Mouse (Mus musculus): ENCODE data around the gene Tcf7. TPM values are rescaled to one million over a fixed set of nuclear protein-coding genes. Genes with fewer than 3 reads are reported as not detected.

Tcf7 gene
- polyA plus RNA-seq, 1 experiment, result 25.3 TPM

DNA sequence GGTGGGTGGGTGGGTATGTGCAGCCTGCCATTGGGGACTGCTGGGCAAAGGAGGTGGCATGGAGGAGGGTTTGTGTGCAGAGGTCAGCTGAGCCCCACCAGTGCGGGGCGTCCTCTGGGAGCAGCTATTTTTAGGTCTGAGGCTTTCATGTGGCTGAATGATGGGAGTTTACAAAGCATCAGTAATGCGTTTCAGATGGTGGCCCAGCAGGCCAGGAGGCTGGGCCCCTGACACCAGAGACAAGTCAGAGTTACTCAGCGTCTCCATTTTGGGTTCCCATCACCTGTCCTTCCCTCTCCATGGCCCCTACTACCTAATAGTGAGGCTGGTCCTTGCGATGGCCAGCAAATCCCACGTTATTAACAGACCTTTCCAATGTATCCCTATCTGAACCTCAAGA, 10.2 kb downstream of the Tcf7 start:
- Histone ChIP-seq H3K79me3 (ENCODE audit: low read depth) (no peaks in the 10 kb centered on the region), H3K79me2 (ENCODE audit: control insufficient read depth, insufficient read depth) (no peaks in the 10 kb centered on the region), H3K36me3 (ENCODE audit: control insufficient read depth, insufficient read depth) (no peaks in the 10 kb centered on the region), H3K4me3 (ENCODE audit: insufficient read depth, poor library complexity, severe bottlenecking) (no peak overlapping the region), H3ac (ENCODE audit: control insufficient read depth, insufficient read length, low read depth) (no peak overlapping the region), H3K27me3 (ENCODE audit: control insufficient read depth, insufficient read depth, insufficient read length) (no peaks in the 10 kb centered on the region)
- peak; percentile 56 for TF ChIP-seq MYOD1 (IDR thresholded peaks at IDR 0.05; ENCODE audit: control insufficient read depth, insufficient read length, low read depth)
- TF ChIP-seq MYOG (IDR thresholded peaks at IDR 0.05; ENCODE audit: control insufficient read depth, extremely low read depth, insufficient read length), result no peak

DNA sequence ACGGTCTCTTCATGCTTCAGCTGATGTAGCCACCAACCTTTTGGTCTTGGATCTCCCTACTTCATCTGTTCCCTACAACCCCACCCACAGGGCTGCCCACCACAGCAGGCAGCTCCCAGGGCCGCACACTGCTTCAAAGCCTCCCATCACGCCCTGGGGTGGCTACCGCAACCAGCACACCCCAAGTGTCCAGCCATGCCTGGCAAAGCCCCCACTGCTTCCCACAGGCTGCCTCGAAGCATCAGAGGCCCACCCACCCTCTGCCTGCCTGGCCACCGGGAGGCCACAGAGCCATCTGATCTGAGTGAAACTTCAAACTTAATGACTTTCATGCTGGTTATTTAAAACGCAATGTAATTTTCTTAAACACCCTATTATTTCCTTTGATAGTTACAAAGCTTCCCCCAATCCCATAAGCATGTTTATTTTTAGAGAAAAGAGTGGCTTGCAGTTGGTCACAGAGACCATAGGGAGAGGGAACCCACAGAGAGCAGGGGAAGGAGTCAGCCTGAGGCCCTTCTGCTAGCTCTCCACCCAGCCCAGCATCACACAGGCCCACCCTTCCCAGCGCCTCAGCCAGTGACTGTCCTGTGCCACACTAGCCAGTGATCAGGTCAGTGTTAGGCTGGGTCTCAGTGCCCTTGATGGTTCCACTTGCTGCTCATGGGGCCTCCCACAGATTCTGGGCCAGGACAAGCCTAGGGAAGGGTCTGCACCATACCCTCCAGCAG, 10.9 kb downstream of the Tcf7 start:
- Histone ChIP-seq H3K79me3 (ENCODE audit: low read depth) (no peaks in the 10 kb centered on the region), H3ac (ENCODE audit: control insufficient read depth, insufficient read length, low read depth) (no peak overlapping the region), H3K4me3 (ENCODE audit: insufficient read depth, poor library complexity, severe bottlenecking) (no peak overlapping the region), H3K79me2 (ENCODE audit: control insufficient read depth, insufficient read depth) (no peaks in the 10 kb centered on the region), H3K36me3 (ENCODE audit: control insufficient read depth, insufficient read depth) (no peaks in the 10 kb centered on the region), H3K27me3 (ENCODE audit: control insufficient read depth, insufficient read depth, insufficient read length) (no peaks in the 10 kb centered on the region)
- TF ChIP-seq CEBPB (IDR thresholded peaks at IDR 0.05; ENCODE audit: low read depth) (no peak), MYOG (IDR thresholded peaks at IDR 0.05; ENCODE audit: control insufficient read depth, extremely low read depth, insufficient read length) (no peak), FOSL1 (IDR thresholded peaks at IDR 0.05; ENCODE audit: insufficient read depth, low read length, poor library complexity, severe bottlenecking) (no peak), USF1 (IDR thresholded peaks at IDR 0.05; ENCODE audit: low read depth) (no peak), MYOD1 (IDR thresholded peaks at IDR 0.05; ENCODE audit: control insufficient read depth, insufficient read length, low read depth) (no peak)

GRCm38 (mm10) chr11:52269841-52270240, 13.0 kb downstream of the Tcf7 start:
- no peak overlapping the region for H3ac ChIP-seq (ENCODE audit: control insufficient read depth, insufficient read length, low read depth)
- TF ChIP-seq MYOD1 (IDR thresholded peaks at IDR 0.05; ENCODE audit: control insufficient read depth, insufficient read length, low read depth) (no peak), MYOG (IDR thresholded peaks at IDR 0.05; ENCODE audit: control insufficient read depth, extremely low read depth, insufficient read length) (no peak), CEBPB (IDR thresholded peaks at IDR 0.05; ENCODE audit: low read depth) (no peak), FOSL1 (IDR thresholded peaks at IDR 0.05; ENCODE audit: insufficient read depth, low read length, poor library complexity, severe bottlenecking) (no peak), CTCF (IDR thresholded peaks at IDR 0.05; ENCODE audit: control insufficient read depth, insufficient read depth, insufficient read length) (no peak)

GRCm38 (mm10) chr11:52268104-52268835, 14.5 kb downstream of the Tcf7 start:
- no peaks in the 10 kb centered on the region for H3K79me2 ChIP-seq (ENCODE audit: control insufficient read depth, insufficient read depth)
- no peak for TF ChIP-seq CEBPB (IDR thresholded peaks at IDR 0.05; ENCODE audit: low read depth)
- no peak for TF ChIP-seq MAX (IDR thresholded peaks at IDR 0.05)
- no peak for TF ChIP-seq MYOD1 (IDR thresholded peaks at IDR 0.05; ENCODE audit: control insufficient read depth, insufficient read length, low read depth)
- no peak for TF ChIP-seq FOSL1 (IDR thresholded peaks at IDR 0.05; ENCODE audit: insufficient read depth, low read length, poor library complexity, severe bottlenecking)
- TF ChIP-seq MYOG (IDR thresholded peaks at IDR 0.05; ENCODE audit: control insufficient read depth, extremely low read depth, insufficient read length), result no peak
- no peak for TF ChIP-seq CTCF (IDR thresholded peaks at IDR 0.05; ENCODE audit: control insufficient read depth, insufficient read depth, insufficient read length)
- no peak for TF ChIP-seq USF1 (IDR thresholded peaks at IDR 0.05; ENCODE audit: low read depth)
- no peaks in the 10 kb centered on the region for H3K36me3 ChIP-seq (ENCODE audit: control insufficient read depth, insufficient read depth)
- H3K4me3 ChIP-seq (ENCODE audit: insufficient read depth, poor library complexity, severe bottlenecking), result no peak overlapping the region
- H3K27me3 ChIP-seq (ENCODE audit: control insufficient read depth, insufficient read depth, insufficient read length), result no peaks in the 10 kb centered on the region
- H3K79me3 ChIP-seq (ENCODE audit: low read depth), result no peaks in the 10 kb centered on the region
- H3ac ChIP-seq (ENCODE audit: control insufficient read depth, insufficient read length, low read depth), result no peak overlapping the region

More at GRCm38 (mm10) chr11:52269841-52270240, 13.0 kb downstream of the Tcf7 start:
- H3K27me3 ChIP-seq (ENCODE audit: control insufficient read depth, insufficient read depth, insufficient read length), result no peaks in the 10 kb centered on the region
- no peaks in the 10 kb centered on the region for H3K79me3 ChIP-seq (ENCODE audit: low read depth)
- no peaks in the 10 kb centered on the region for H3K36me3 ChIP-seq (ENCODE audit: control insufficient read depth, insufficient read depth)
- H3K4me3 ChIP-seq (ENCODE audit: insufficient read depth, poor library complexity, severe bottlenecking), result no peak overlapping the region
- H3K79me2 ChIP-seq (ENCODE audit: control insufficient read depth, insufficient read depth), result no peaks in the 10 kb centered on the region

- Histone ChIP-seq H3K79me3 (ENCODE audit: low read depth) (no peaks in the 10 kb centered on the region), H3ac (ENCODE audit: control insufficient read depth, insufficient read length, low read depth) (no peak overlapping the region), H3K27me3 (ENCODE audit: control insufficient read depth, insufficient read depth, insufficient read length) (no peaks in the 10 kb centered on the region), H3K4me3 (ENCODE audit: insufficient read depth, poor library complexity, severe bottlenecking) (no peak overlapping the region), H3K79me2 (ENCODE audit: control insufficient read depth, insufficient read depth) (no peaks in the 10 kb centered on the region), H3K36me3 (ENCODE audit: control insufficient read depth, insufficient read depth) (no peaks in the 10 kb centered on the region)
- no peak for TF ChIP-seq MYOG (IDR thresholded peaks at IDR 0.05; ENCODE audit: control insufficient read depth, extremely low read depth, insufficient read length)
Observed at GRCm38 (mm10) chr11:52267271-52267670, 15.5 kb downstream of the Tcf7 start.
